Mouse (Mus musculus): ENCODE results near the gene Naa60. TPM values are rescaled to one million over a fixed set of nuclear protein-coding genes. Genes with fewer than 3 reads are reported as not detected.

Gene Naa60
- polyA plus RNA-seq, 1 experiment from 2014 or later: 106 TPM

GRCm38 (mm10) chr16:3896046-3896445 is 23.9 kb downstream of the Naa60 start:
- WGBS: 86% methylated on average over 6 of the region's 6 CpGs
- H3K9me3 ChIP-seq: no peaks in the 10 kb centered on the region
- H3K4me3 ChIP-seq: no peak overlapping the region
- H3K9ac ChIP-seq: no peak overlapping the region
- peaks cover 38% of the 10 kb centered on the region for H3K36me3 ChIP-seq (replicated peaks)
- H3K4me1 ChIP-seq: no peaks in the 10 kb centered on the region
- no peaks in the 10 kb centered on the region for H3K27me3 ChIP-seq (replicated peaks)
- H3K4me2 ChIP-seq: no peak overlapping the region
- no peak overlapping the region for H3K27ac ChIP-seq
- no peak for ATAC-seq (replicated peaks)

- WGBS: 100% methylated on average over 1 of the region's 1 CpGs
- peaks cover 38% of the 10 kb centered on the region for H3K36me3 ChIP-seq (replicated peaks)
These were observed 24.4 kb downstream of the Naa60 start for GRCm38 (mm10) chr16:3896553-3896952.

GRCm38 (mm10) chr16:3907471-3907870 is 35.3 kb downstream of the Naa60 start:
- no peak for ATAC-seq (replicated peaks)
- Histone ChIP-seq H3K4me2 (no peak overlapping the region), H3K9ac (no peak overlapping the region), H3K9me3 (no peaks in the 10 kb centered on the region), H3K27me3 (replicated peaks) (no peaks in the 10 kb centered on the region), H3K4me1 (peaks cover 19% of the 10 kb centered on the region), H3K4me3 (0 out of 2 replicates have a peak overlapping the region, but pooled peaks have one; percentile 75), H3K36me3 (replicated peaks) (peaks cover 34% of the 10 kb centered on the region), H3K27ac (no peak overlapping the region)
- 77% methylated on average over 2 of the region's 2 CpGs for WGBS

More at GRCm38 (mm10) chr16:3896553-3896952, 24.4 kb downstream of the Naa60 start:
- H3K9me3 ChIP-seq: no peaks in the 10 kb centered on the region
- no peak for ATAC-seq (replicated peaks)
- no peaks in the 10 kb centered on the region for H3K27me3 ChIP-seq (replicated peaks)
- H3K27ac ChIP-seq: no peak overlapping the region
- no peaks in the 10 kb centered on the region for H3K4me1 ChIP-seq
- H3K4me2 ChIP-seq: no peak overlapping the region
- no peak overlapping the region for H3K4me3 ChIP-seq
- no peak overlapping the region for H3K9ac ChIP-seq

GRCm38 (mm10) chr16:3908537-3909111 is 36.4 kb downstream of the Naa60 start, which contains the start of the genes 1700037C18Rik and Cluap1:
Gene 1700037C18Rik, minus strand, starts transcription at chr16:3908689.
Gene Cluap1, plus strand, starts transcription at chr16:3908801.
- peak within 1 kb of the TSS; percentile 68 for H3K4me2 ChIP-seq
- H3K27me3 ChIP-seq (replicated peaks): no peaks in the 10 kb centered on the region
- WGBS: under 1% methylated on average over 33 of the region's 33 CpGs
- H3K27ac ChIP-seq: peak within 1 kb of the TSS; percentile 85
- H3K9ac ChIP-seq: peak within 1 kb of the TSS; percentile 83
- H3K4me1 ChIP-seq: peaks cover 19% of the 10 kb centered on the region
- H3K9me3 ChIP-seq: no peaks in the 10 kb centered on the region
- ATAC-seq (replicated peaks): peak; percentile 96
- H3K36me3 ChIP-seq (replicated peaks): peaks cover 45% of the 10 kb centered on the region
- H3K4me3 ChIP-seq: peak within 1 kb of the TSS; percentile 75

- Histone ChIP-seq H3K4me1 (peaks cover 19% of the 10 kb centered on the region), H3K9me3 (no peaks in the 10 kb centered on the region), H3K4me2 (peak overlapping the region; percentile 68), H3K27ac (peak overlapping the region; percentile 85), H3K4me3 (peak overlapping the region; percentile 75), H3K27me3 (replicated peaks) (no peaks in the 10 kb centered on the region), H3K9ac (peak overlapping the region; percentile 83), H3K36me3 (replicated peaks) (peaks cover 46% of the 10 kb centered on the region)
- ATAC-seq (replicated peaks): no peak
- 9% methylated on average over 20 of the region's 20 CpGs for WGBS
These were observed 36.9 kb downstream of the Naa60 start for GRCm38 (mm10) chr16:3909118-3909517.

GRCm38 (mm10) chr16:3920756-3921155 is 48.6 kb downstream of the Naa60 start:
- 94% methylated on average over 2 of the region's 2 CpGs for WGBS
- no peaks in the 10 kb centered on the region for H3K27me3 ChIP-seq (replicated peaks)
- no peaks in the 10 kb centered on the region for H3K4me1 ChIP-seq
- H3K9me3 ChIP-seq: no peaks in the 10 kb centered on the region
- no peak overlapping the region for H3K27ac ChIP-seq
- H3K4me3 ChIP-seq: no peak overlapping the region
- no peak for ATAC-seq (replicated peaks)
- no peak overlapping the region for H3K4me2 ChIP-seq
- no peak overlapping the region for H3K9ac ChIP-seq
- peaks cover 51% of the 10 kb centered on the region for H3K36me3 ChIP-seq (replicated peaks)

- WGBS: 98% methylated on average over 3 of the region's 3 CpGs
- Histone ChIP-seq H3K27me3 (replicated peaks) (no peaks in the 10 kb centered on the region), H3K36me3 (replicated peaks) (peaks cover 53% of the 10 kb centered on the region), H3K9me3 (no peaks in the 10 kb centered on the region), H3K9ac (no peak overlapping the region), H3K4me3 (no peak overlapping the region), H3K4me1 (no peaks in the 10 kb centered on the region), H3K4me2 (no peak overlapping the region), H3K27ac (no peak overlapping the region)
- ATAC-seq (replicated peaks): no peak
These were observed 51.3 kb downstream of the Naa60 start for GRCm38 (mm10) chr16:3923515-3923914.

GRCm38 (mm10) chr16:3923966-3924365 is 51.8 kb downstream of the Naa60 start:
- WGBS: 92% methylated on average over 4 of the region's 4 CpGs
- ATAC-seq (replicated peaks): no peak
- no peaks in the 10 kb centered on the region for H3K4me1 ChIP-seq
- no peak overlapping the region for H3K9ac ChIP-seq
- no peaks in the 10 kb centered on the region for H3K27me3 ChIP-seq (replicated peaks)
- no peak overlapping the region for H3K4me2 ChIP-seq
- H3K9me3 ChIP-seq: no peaks in the 10 kb centered on the region
- no peak overlapping the region for H3K27ac ChIP-seq
- H3K4me3 ChIP-seq: no peak overlapping the region
- H3K36me3 ChIP-seq (replicated peaks): peaks cover 55% of the 10 kb centered on the region

GRCm38 (mm10) chr16:3928582-3928981 is 56.4 kb downstream of the Naa60 start:
- no peak overlapping the region for H3K4me3 ChIP-seq
- no peak overlapping the region for H3K4me2 ChIP-seq
- H3K9me3 ChIP-seq: no peaks in the 10 kb centered on the region
- H3K4me1 ChIP-seq: no peaks in the 10 kb centered on the region
- no peak for ATAC-seq (replicated peaks)
- no peaks in the 10 kb centered on the region for H3K27me3 ChIP-seq (replicated peaks)
- 75% methylated on average over 1 of the region's 1 CpGs for WGBS
- no peak overlapping the region for H3K9ac ChIP-seq
- H3K27ac ChIP-seq: no peak overlapping the region
- peaks cover 58% of the 10 kb centered on the region for H3K36me3 ChIP-seq (replicated peaks)

GRCm38 (mm10) chr16:3929151-3929550 is 57.0 kb downstream of the Naa60 start:
- Histone ChIP-seq H3K36me3 (replicated peaks) (peaks cover 60% of the 10 kb centered on the region), H3K27ac (no peak overlapping the region)

GRCm38 (mm10) chr16:3933536-3933935 is 61.4 kb downstream of the Naa60 start:
- no peak overlapping the region for H3K4me3 ChIP-seq
- no peaks in the 10 kb centered on the region for H3K4me1 ChIP-seq
- no peaks in the 10 kb centered on the region for H3K27me3 ChIP-seq (replicated peaks)
- no peaks in the 10 kb centered on the region for H3K9me3 ChIP-seq
- no peak overlapping the region for H3K27ac ChIP-seq
- H3K9ac ChIP-seq: no peak overlapping the region
- WGBS: 94% methylated on average over 6 of the region's 6 CpGs
- H3K36me3 ChIP-seq (replicated peaks): peaks cover 47% of the 10 kb centered on the region
- no peak for ATAC-seq (replicated peaks)
- no peak overlapping the region for H3K4me2 ChIP-seq

More at GRCm38 (mm10) chr16:3929151-3929550, 57.0 kb downstream of the Naa60 start:
- H3K9me3 ChIP-seq: no peaks in the 10 kb centered on the region
- 74% methylated on average over 7 of the region's 7 CpGs for WGBS
- no peaks in the 10 kb centered on the region for H3K27me3 ChIP-seq (replicated peaks)
- no peaks in the 10 kb centered on the region for H3K4me1 ChIP-seq
- H3K9ac ChIP-seq: no peak overlapping the region
- ATAC-seq (replicated peaks): no peak
- no peak overlapping the region for H3K4me2 ChIP-seq
- no peak overlapping the region for H3K4me3 ChIP-seq

GRCm38 (mm10) chr16:3934091-3934490 is 61.9 kb downstream of the Naa60 start:
- no peaks in the 10 kb centered on the region for H3K4me1 ChIP-seq
- peaks cover 45% of the 10 kb centered on the region for H3K36me3 ChIP-seq (replicated peaks)
- no peak overlapping the region for H3K27ac ChIP-seq
- H3K27me3 ChIP-seq (replicated peaks): no peaks in the 10 kb centered on the region
- ATAC-seq (replicated peaks): no peak
- no peak overlapping the region for H3K4me3 ChIP-seq
- no peak overlapping the region for H3K4me2 ChIP-seq
- 98% methylated on average over 1 of the region's 1 CpGs for WGBS
- H3K9me3 ChIP-seq: no peaks in the 10 kb centered on the region
- H3K9ac ChIP-seq: no peak overlapping the region

- no peak overlapping the region for H3K4me3 ChIP-seq
- WGBS: 90% methylated on average over 4 of the region's 4 CpGs
These were observed 62.5 kb downstream of the Naa60 start for GRCm38 (mm10) chr16:3934701-3935100.

More at GRCm38 (mm10) chr16:3934701-3935100, 62.5 kb downstream of the Naa60 start:
- no peaks in the 10 kb centered on the region for H3K27me3 ChIP-seq (replicated peaks)
- H3K9ac ChIP-seq: no peak overlapping the region
- H3K9me3 ChIP-seq: no peaks in the 10 kb centered on the region
- no peak overlapping the region for H3K4me2 ChIP-seq
- H3K36me3 ChIP-seq (replicated peaks): peaks cover 44% of the 10 kb centered on the region
- ATAC-seq (replicated peaks): no peak
- no peaks in the 10 kb centered on the region for H3K4me1 ChIP-seq
- H3K27ac ChIP-seq: no peak overlapping the region

Data from midbrain, embryonic 15.5 days (tissue).